Mouse (Mus musculus) cortical plate, adult 2 months (tissue): Measurements from ENCODE around the gene Fermt1.

Source experiments
- CTCF ChIP-seq: fragments of 200-500 bp; IDR thresholded peaks from 2 replicates; pipeline ENCODE4 v1.5.1; 2011; ENCODE audit warnings: mild to moderate bottlenecking, control low read depth, low read length; ENCODE audit not compliant: insufficient read depth; ENCODE audit errors: extremely low read depth
- POLR2A ChIP-seq: fragments of 200-500 bp; IDR thresholded peaks from 2 replicates; pipeline ENCODE4 v1.6.1; 2011; ENCODE audit warnings: mild to moderate bottlenecking, low read length, control low read depth; ENCODE audit not compliant: insufficient read depth; ENCODE audit errors: extremely low read depth

DNA sequence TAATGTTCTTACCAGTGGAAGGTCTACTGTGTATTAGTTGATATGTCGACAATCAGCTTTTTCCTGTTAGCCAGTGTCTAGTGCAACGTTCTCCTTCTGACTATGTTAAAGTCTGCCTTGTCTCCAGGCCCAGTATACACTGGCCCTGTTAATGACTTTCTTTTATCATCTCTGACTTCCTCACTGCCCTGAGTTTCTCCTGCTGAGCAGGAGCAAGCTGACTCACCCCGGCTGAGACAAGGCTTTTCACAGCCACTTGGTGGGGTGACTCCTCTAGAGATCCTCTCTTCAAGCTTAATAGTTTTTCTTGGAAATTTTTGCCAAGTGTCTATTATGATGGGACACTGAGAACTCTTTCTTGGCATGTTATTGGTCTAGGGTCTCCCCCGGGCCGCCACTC is 89.4 kb downstream of the Fermt1 start:
- no peak for TF ChIP-seq CTCF
- no peak for TF ChIP-seq POLR2A
